Mouse (Mus musculus) limb, embryonic 10.5 days (tissue): Measurements from ENCODE around the gene Atp11a. TPM values are rescaled to one million over a fixed set of nuclear protein-coding genes. Genes with fewer than 3 reads are reported as not detected.

Source experiments
- DNase-seq: peaks from one replicate; pipeline ENCODE4 v3.0.0-alpha.2; 2017; ENCODE audit warnings: low spot score
- H3K27ac ChIP-seq: fragments of 300-500 bp; sonication (generic); 2 replicates; pipeline ENCODE4 v1.5.1; 2016; ENCODE audit warnings: mild to moderate bottlenecking
- H3K27me3 ChIP-seq: fragments of 300-500 bp; sonication (generic); 2 replicates; pipeline ENCODE4 v1.6.1; 2016; ENCODE audit warnings: low read depth, mild to moderate bottlenecking; ENCODE audit not compliant: poor library complexity, severe bottlenecking
- H3K36me3 ChIP-seq: fragments of 300-500 bp; sonication (generic); 2 replicates; pipeline ENCODE4 v1.6.1; 2016; ENCODE audit warnings: mild to moderate bottlenecking, moderate library complexity
- H3K4me1 ChIP-seq: fragments of 300-500 bp; sonication (generic); 2 replicates; pipeline ENCODE4 v1.6.1; 2016
- H3K4me3 ChIP-seq: fragments of 300-500 bp; sonication (generic); 2 replicates; pipeline ENCODE4 v1.5.1; 2016; ENCODE audit warnings: mild to moderate bottlenecking, moderate library complexity
- H3K9me3 ChIP-seq: fragments of 300-500 bp; sonication (generic); replicated peaks from 2 replicates; pipeline ENCODE4 v1.6.1; 2016; ENCODE audit warnings: mild to moderate bottlenecking
- WGBS: fragments of 180-500 bp; shearing (Covaris S2); methylation state at CpG from one replicate; pipeline ENCODE4 v1.1.7; 2016; 5-methylcytosine and 5-hydroxymethylcytosine counted together
- polyA plus RNA-seq: library from polyadenylated mRNA; unstranded; fragments of >200 nt; fragmentation: Nextera tagmentation; extraction: Ambion mirVana; gene quantifications from 2 replicates; pipeline ENCODE4 v1.2.1, GENCODE M21; 2016

Gene Atp11a
- polyA plus RNA-seq, 1 experiment from 2014 or later: 10.8 TPM

DNA sequence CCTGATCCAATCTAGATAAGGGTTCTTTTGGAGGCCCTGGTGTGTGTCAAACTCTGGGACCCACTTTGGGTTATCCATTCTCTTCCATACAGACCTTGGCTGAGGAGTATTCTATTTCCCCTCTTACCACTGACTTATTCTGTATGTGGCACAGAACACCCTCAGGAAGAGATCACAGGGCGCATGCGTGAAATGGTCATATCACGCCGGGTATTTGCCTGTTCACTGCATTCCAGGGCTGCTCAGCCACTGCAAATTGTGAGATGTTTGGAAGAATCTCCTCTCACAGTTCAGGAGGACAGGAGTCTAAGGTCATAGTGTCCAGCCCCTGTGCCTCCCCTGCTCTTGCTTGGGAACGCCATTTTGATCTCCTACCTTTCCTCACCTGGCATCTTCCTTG, 113.8 kb downstream of the Atp11a start:
- no peaks in the 10 kb centered on the region for H3K36me3 ChIP-seq
- H3K27ac ChIP-seq: no peak overlapping the region
- DNase-seq: no peak
- H3K4me1 ChIP-seq: peaks cover 14% of the 10 kb centered on the region
- H3K27me3 ChIP-seq: peaks cover 51% of the 10 kb centered on the region
- WGBS: 87% methylated on average over 5 of the region's 5 CpGs
- no peak overlapping the region for H3K4me3 ChIP-seq
- no peaks in the 10 kb centered on the region for H3K9me3 ChIP-seq

DNA sequence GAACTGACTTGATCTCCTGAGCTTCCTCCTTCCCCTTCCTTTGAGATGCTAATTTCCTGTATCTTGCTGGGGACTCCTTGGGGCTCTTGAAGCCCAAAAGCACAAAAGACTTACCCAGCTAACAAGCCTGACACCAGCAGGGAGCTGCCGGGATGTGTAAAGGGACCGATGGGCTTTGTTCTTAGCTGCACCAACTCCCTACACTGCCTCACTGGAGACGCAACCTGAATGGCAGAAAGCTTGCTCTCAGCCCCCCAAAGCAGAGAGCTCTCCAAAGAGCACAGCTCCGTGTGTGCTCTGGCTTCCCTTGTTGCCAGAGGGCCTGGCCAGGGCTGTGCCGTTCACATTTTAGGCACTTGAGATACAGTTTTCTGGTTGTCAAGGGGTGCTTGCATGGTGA, 114.6 kb downstream of the Atp11a start:
- Histone ChIP-seq H3K36me3 (no peaks in the 10 kb centered on the region), H3K4me1 (peaks cover 15% of the 10 kb centered on the region), H3K4me3 (no peak overlapping the region), H3K27me3 (peaks cover 58% of the 10 kb centered on the region), H3K9me3 (no peaks in the 10 kb centered on the region), H3K27ac (no peak overlapping the region)
- WGBS: 8% methylated on average over 5 of the region's 5 CpGs
- no peak for DNase-seq

DNA sequence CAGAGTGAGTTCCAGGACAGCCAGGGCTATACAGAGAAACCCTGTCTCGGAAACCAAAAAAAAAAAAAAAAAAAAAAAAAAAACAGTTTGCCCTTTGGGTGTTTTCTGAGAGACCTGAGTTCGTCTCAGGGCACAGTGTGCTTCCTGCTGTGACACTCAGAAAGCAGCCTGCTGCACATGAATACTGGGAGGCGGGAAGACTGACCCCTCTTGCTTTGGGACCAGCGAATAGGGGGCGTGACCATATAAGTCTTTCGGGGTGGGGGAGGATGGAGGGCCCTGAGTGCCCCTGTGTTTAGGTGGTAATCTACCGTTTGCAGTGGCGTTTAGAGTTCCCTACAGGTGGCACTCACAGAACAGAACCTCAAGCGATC, 116.2 kb downstream of the Atp11a start:
- Histone ChIP-seq H3K27ac (0 out of 2 replicates have a peak overlapping the region, but pooled peaks have one; percentile 65), H3K27me3 (peaks cover 58% of the 10 kb centered on the region), H3K4me1 (peaks cover 18% of the 10 kb centered on the region), H3K9me3 (no peaks in the 10 kb centered on the region), H3K4me3 (peak overlapping the region; percentile 63), H3K36me3 (no peaks in the 10 kb centered on the region)
- WGBS: 15% methylated on average over 9 of the region's 9 CpGs
- DNase-seq: no peak

DNA sequence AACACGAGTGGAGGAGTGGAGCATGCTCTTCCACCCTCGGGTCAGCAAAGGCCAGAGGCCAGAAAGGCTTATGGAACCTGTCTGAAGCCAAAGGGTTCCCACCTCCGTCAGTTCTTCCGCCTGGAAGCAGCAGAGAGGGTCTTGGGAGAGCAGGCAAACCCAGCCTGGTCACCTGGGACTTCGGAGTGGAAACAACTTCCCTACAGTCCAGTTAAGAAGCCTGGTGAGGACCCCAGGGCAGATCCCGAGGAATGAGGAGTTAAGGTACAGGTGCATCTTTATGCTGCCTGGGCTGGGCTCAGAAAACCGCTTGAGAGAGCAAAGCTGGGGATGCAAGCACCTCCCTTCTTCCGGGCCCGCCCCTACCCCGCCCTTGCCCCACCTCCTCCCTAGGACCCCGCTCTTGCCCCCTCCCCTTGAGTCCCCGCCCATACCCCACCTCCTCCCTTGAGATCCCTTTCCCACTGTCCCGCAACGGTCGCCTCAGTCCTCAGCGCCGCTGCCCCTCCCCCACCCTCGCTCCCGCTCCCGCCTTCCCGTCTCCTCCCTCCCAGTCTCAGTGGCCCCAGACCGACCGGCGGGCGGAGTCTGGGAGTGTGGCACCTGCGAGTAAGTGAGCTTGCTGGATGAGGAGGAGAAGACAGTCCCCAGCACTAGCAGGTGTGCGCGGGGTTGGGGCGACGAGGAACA, 116.7 kb downstream of the Atp11a start, which contains the start of gene Mcf2l:
Gene Mcf2l (plus strand): TSS at position 450 of the 690 bp plus-strand sequence.
- peak within 1 kb of the TSS; percentile 63 for H3K4me3 ChIP-seq

DNA sequence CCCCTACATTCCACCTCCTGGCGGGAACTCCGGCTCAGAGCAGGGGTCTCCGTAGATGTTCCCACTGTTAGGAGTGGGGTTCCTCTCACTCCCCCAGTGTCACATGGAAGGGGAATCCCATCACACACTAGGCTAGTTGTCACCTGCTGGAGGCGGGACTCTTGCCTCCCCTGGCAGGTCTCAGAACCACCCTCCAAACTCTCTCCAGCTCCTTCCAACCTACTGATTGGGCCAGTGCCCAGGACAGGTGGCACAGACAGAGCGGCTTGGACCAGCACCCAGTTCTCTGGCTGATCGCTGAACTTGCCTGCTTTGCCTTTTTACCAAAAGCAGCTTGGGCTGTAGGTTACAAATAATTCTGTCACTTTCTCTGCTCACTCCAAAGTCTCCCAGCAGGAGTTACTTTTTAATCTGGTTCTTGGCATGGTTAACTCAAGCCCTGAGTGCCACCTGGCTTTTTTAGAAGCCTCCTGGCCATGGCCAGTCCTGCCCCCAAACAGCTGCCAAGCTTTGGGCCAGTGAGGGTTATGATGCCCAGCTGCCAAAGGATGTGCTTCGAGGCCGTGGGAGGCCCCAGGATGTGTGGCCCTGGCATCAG, 117.5 kb downstream of the Atp11a start:
- Histone ChIP-seq H3K36me3 (no peaks in the 10 kb centered on the region), H3K4me3 (peak overlapping the region; percentile 63), H3K9me3 (no peaks in the 10 kb centered on the region), H3K4me1 (peaks cover 18% of the 10 kb centered on the region), H3K27ac (peak overlapping the region; percentile 65), H3K27me3 (peaks cover 58% of the 10 kb centered on the region)
- DNase-seq: peak; percentile 45
- 21% methylated on average over 8 of the region's 8 CpGs for WGBS

More for the DNA sequence above, 116.7 kb downstream of the Atp11a start, which contains the start of gene Mcf2l:
- Histone ChIP-seq H3K27me3 (peaks cover 58% of the 10 kb centered on the region), H3K36me3 (no peaks in the 10 kb centered on the region), H3K9me3 (no peaks in the 10 kb centered on the region), H3K4me1 (peaks cover 18% of the 10 kb centered on the region), H3K27ac (peak within 1 kb of the TSS; percentile 65)
- peak; percentile 85 for DNase-seq
- WGBS: under 1% methylated on average over 29 of the region's 30 CpGs

DNA sequence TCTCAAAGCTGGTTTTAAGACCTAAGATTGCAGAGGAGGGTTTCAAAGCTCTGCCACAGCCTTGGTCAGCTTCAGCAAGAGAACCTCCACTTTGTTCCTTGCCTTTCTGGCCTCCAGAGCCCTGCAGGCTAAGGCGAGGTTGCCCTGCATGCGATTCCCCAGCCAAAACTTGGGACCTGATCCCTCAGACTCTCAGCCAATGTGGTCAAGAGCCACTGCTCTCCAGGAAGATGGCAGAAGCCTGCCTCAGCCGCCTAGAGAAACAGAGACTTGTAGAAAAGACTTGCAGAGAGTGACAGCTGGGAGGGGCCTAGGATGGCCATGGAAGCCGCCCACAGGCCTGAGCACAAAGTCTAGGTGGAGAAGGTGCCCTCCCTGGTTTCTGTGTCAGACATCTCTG, 118.2 kb downstream of the Atp11a start:
- no peak for DNase-seq
- Histone ChIP-seq H3K4me3 (no peak overlapping the region), H3K4me1 (peaks cover 18% of the 10 kb centered on the region), H3K9me3 (no peaks in the 10 kb centered on the region), H3K27me3 (peaks cover 58% of the 10 kb centered on the region), H3K36me3 (no peaks in the 10 kb centered on the region), H3K27ac (no peak overlapping the region)
- WGBS: 76% methylated on average over 4 of the region's 4 CpGs

DNA sequence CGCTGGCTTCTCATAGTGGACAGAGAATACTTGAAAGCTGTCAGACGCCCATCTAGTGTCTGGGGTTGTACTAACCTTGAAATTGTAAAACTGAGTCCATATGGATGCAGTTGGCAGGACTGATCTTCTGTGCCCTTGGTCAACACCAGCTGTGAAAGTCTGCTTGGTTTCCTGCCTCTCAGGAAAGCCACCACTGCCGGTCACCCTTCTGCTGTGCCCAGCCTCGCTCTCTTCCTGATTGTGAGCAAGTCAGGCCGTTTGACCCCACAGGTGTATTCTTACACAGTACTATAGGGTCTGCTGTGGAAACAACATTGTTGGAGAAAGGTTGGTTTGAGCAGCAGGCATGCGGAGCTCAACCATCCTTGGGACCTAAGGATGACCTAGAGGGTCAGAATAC, 120.3 kb downstream of the Atp11a start:
- 83% methylated on average over 6 of the region's 6 CpGs for WGBS

DNA sequence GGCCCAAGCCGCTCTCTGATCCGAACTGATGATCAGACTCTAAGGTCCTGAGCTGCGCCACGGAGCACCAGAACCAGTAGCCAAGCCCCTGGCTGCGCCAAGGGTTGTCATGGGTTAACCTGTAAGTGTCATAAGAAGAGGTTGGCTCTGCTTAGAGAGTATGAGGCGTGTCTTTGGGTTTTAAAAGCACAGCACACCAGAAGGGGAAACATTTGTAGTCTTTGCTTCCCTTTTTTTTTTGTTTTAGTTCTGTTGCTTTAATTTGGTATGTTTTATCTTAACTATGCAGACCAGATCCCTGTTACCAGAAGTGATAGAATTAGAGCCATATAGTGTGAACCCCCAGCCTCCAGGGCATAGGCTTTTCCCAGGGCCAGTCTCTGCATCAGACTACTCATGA, 123.3 kb downstream of the Atp11a start:
- Histone ChIP-seq H3K27ac (no peak overlapping the region), H3K27me3 (peaks cover 12% of the 10 kb centered on the region), H3K36me3 (no peaks in the 10 kb centered on the region), H3K4me3 (no peak overlapping the region), H3K9me3 (no peaks in the 10 kb centered on the region), H3K4me1 (0 out of 2 replicates have a peak, but pooled peaks cover 3% of the 10 kb centered on the region)
- DNase-seq: no peak
- WGBS: 90% methylated on average over 6 of the region's 6 CpGs

More for the DNA sequence above, 120.3 kb downstream of the Atp11a start:
- Histone ChIP-seq H3K9me3 (no peaks in the 10 kb centered on the region), H3K27me3 (peaks cover 41% of the 10 kb centered on the region), H3K27ac (no peak overlapping the region), H3K4me3 (no peak overlapping the region), H3K36me3 (no peaks in the 10 kb centered on the region), H3K4me1 (peaks cover 18% of the 10 kb centered on the region)
- DNase-seq: no peak

DNA sequence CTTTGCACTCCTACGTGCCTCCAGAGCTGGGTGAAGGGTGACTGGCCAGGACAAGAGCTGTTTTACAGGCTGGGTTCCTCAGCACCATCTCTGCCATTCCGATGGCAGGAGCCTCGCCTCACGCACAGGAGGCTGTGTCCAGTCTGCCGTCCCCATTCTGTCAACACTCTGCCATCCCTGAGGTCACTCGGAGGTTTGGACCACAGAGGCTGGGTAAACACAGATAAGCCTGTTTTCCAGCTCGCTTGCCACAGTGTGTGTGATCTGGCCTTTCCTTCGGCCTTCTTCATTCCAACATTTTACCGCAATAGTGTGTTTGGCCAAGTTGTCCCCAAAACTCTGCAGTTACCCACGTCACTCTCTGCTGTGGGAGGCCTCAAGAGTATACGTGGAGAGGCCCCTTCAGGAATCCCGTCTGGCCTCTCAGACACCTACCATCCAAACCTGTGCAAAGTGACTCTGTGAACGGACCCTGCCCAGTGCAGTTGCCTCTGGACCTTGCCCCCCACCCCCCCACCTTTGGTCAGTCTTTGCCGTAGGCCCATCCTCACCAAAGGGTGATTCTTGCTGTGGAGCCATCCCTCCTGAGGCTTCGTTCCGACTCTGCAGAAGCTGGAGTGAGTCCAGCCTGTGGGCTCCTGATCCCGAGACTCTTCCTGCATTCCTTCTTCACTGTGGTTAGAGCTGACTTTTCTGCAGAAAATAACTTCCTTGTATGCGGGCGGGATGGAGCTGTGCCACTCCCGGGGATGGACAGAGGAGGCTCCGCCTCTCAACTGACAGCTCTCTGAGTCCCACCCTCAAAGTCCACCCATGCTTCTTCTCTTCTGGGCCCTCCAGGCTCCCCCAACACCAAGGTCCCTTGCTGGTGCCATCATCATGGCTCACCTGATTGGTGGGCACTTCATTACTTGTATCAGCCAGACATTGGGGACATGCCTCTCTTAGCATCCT, 126.5 kb downstream of the Atp11a start:
- H3K27me3 ChIP-seq: no peaks in the 10 kb centered on the region
- no peaks in the 10 kb centered on the region for H3K9me3 ChIP-seq
- H3K4me1 ChIP-seq: no peaks in the 10 kb centered on the region
- H3K27ac ChIP-seq: no peak overlapping the region
- WGBS: 85% methylated on average over 21 of the region's 21 CpGs
- no peak overlapping the region for H3K4me3 ChIP-seq
- DNase-seq: no peak
- no peaks in the 10 kb centered on the region for H3K36me3 ChIP-seq

DNA sequence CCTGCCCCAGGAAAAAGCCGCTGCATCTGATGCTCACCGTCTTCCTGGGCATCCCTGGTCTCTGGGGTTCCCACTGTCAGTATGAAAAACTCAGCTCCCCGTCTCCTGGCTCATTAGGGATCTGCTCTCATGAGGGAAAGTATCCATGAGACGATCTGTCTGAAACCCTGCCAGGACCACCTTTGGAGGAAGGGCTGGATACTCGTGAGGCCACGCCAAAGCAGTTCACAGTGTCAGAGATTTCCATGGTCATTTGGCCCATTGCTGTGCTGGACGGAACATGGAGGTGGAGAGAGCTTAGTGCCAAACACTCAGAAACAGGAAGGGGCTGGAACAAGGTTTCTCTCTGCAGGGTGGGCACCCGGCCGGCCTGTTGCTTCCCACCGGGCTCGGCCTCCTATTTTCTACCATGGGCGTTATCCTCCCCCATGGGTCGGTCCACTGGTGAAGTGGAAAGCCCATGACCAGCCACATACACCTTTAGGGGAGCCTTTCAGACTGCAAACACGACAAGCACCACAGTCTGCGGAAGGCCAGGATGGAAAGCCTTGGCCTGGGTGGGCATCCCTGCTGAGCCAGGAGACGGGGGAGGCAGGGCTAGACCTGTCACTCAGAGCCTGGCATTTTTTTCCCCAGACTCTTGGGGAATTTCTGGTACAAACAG, 131.1 kb downstream of the Atp11a start:
- WGBS: 89% methylated on average over 16 of the region's 16 CpGs
- H3K27ac ChIP-seq: no peak overlapping the region
- no peaks in the 10 kb centered on the region for H3K4me1 ChIP-seq
- no peaks in the 10 kb centered on the region for H3K36me3 ChIP-seq
- DNase-seq: no peak
- no peak overlapping the region for H3K4me3 ChIP-seq
- H3K9me3 ChIP-seq: no peaks in the 10 kb centered on the region
- H3K27me3 ChIP-seq: no peaks in the 10 kb centered on the region

DNA sequence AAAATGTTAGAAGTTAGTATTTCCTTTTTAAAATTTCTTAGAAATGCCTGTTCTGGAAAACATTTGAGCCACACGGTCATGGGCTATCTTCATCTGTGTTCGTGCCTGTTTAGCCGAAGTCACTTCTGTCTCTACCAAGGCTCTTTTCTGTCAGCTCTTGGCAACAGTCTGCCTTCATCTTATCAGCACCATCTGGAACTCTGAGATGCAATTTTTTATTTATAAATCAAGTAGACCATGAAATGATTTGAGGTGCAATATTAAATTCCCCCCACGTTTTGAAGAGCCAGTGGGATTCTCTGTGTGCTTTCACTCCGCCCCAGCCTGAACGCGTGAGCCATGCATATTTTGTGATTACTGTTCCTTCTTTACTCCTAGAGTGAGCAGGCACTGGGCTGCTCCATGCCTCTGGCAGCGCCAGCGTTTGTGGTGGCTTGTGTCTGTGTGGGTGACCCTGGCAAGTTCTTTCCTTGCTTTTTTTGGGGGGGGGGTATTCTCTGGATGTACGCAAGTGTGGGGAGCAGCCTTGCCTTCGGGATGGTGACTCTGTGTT, 132.3 kb downstream of the Atp11a start:
- WGBS: 92% methylated on average over 11 of the region's 11 CpGs
- H3K36me3 ChIP-seq: no peaks in the 10 kb centered on the region
- H3K9me3 ChIP-seq: no peaks in the 10 kb centered on the region
- H3K4me3 ChIP-seq: no peak overlapping the region
- no peak overlapping the region for H3K27ac ChIP-seq
- no peak for DNase-seq
- H3K27me3 ChIP-seq: no peaks in the 10 kb centered on the region
- H3K4me1 ChIP-seq: no peaks in the 10 kb centered on the region

DNA sequence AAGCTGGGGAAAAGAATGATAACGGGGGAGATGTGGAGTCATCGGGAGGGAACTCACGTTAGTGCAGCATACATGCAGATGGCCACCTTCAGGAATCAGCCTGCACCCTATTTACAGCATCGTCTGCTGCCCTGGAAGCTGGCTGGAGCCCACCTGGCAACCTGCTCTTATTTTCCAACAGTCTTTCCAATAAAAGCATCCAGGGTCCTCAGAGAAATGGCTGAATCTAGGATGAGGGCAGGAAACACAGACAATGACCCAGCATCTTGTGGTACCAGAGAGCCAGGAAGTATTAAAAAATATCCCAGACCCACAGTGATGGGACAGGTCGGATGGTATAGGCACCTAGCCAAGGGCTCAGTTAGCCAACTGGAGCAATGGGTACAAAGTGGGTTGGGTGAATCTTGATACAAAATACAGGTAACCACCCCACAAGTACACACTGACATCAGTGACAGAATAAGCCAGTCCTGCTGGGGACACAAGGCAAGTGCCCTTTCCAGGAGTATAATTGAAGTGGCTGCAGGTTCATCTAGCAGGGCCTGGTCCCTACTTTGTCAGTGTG, 136.2 kb downstream of the Atp11a start:
- 88% methylated on average over 5 of the region's 5 CpGs for WGBS
- H3K27me3 ChIP-seq: no peaks in the 10 kb centered on the region
- no peak for DNase-seq

More for the DNA sequence above, 136.2 kb downstream of the Atp11a start:
- H3K4me3 ChIP-seq: no peak overlapping the region
- H3K27ac ChIP-seq: no peak overlapping the region
- no peaks in the 10 kb centered on the region for H3K36me3 ChIP-seq
- H3K4me1 ChIP-seq: peaks cover 14% of the 10 kb centered on the region
- no peaks in the 10 kb centered on the region for H3K9me3 ChIP-seq
